Mouse (Mus musculus) myocyte (in vitro differentiated cells): ENCODE measurements at regions not wholly inside any gene's neighbourhood (a gene's known extent, or its start where the extent isn't known, plus 50 kb on each side); places are given as distances from the start of the nearest gene placed in this dataset.
"Not testable (repeated sequence)": the region's sequence is repeated elsewhere in the genome, so short reads cannot be mapped to it uniquely, and the experiment has no call there.

Experiments used
- H3K27me3 ChIP-seq: one replicate; pipeline ENCODE4 v1.6.1; 2011; ENCODE audit not compliant: control insufficient read depth, insufficient read depth, insufficient read length
- H3K36me3 ChIP-seq: one replicate; pipeline ENCODE4 v1.6.1; 2011; ENCODE audit not compliant: control insufficient read depth, insufficient read depth
- H3K4me2 ChIP-seq: one replicate; pipeline ENCODE4 v1.6.1; 2011; ENCODE audit warnings: low read depth, control low read depth
- H3K4me3 ChIP-seq: one replicate; pipeline ENCODE4 v1.5.1; 2011; ENCODE audit warnings: mild to moderate bottlenecking, control low read depth, moderate library complexity
- H3K79me2 ChIP-seq: one replicate; pipeline ENCODE4 v1.6.1; 2011; ENCODE audit not compliant: control insufficient read depth, insufficient read depth
- H3ac ChIP-seq: one replicate; pipeline ENCODE4 v1.6.1; 2011; ENCODE audit not compliant: control insufficient read depth, insufficient read length
- CEBPB ChIP-seq: IDR thresholded peaks from 2 replicates; pipeline ENCODE4 v1.6.1; 2011; ENCODE audit warnings: mild to moderate bottlenecking, moderate library complexity; ENCODE audit not compliant: poor library complexity, insufficient read depth, severe bottlenecking
- MYOG ChIP-seq, 3 experiments: IDR thresholded peaks; one replicate each; pipeline ENCODE4 v1.6.1; 2011; ENCODE audit warnings: control low read depth in 2 of 3, low read depth in 2 of 3, mild to moderate bottlenecking in 2 of 3; ENCODE audit not compliant: insufficient read length in 2 of 3, control insufficient read depth in 1 of 3, insufficient read depth in 1 of 3
- POLR2A ChIP-seq: IDR thresholded peaks from one replicate; pipeline ENCODE4 v1.6.1; 2011; ENCODE audit warnings: low read depth, mild to moderate bottlenecking, control low read depth, moderate library complexity; ENCODE audit not compliant: insufficient read length
- POLR2AphosphoS2 ChIP-seq: IDR thresholded peaks from one replicate; pipeline ENCODE4 v1.6.1; 2011; ENCODE audit warnings: low read depth, control low read depth; ENCODE audit not compliant: insufficient read length

- Histone ChIP-seq H3K4me2 (no peak overlapping the region), H3ac (no peak overlapping the region), H3K4me3 (no peak overlapping the region), H3K27me3 (no peaks in the 10 kb centered on the region), H3K36me3 (no peaks in the 10 kb centered on the region), H3K79me2 (no peaks in the 10 kb centered on the region)
- TF ChIP-seq POLR2A, result no peak
- TF ChIP-seq CEBPB, result no peak
- no peak for TF ChIP-seq POLR2AphosphoS2
- no peak for TF ChIP-seq MYOG (IDR thresholded peaks at IDR 0.05; ENCODE audit: control insufficient read depth in 1 of 3, insufficient read depth in 1 of 3, insufficient read length in 2 of 3, low read depth in 2 of 3)
Measured at GRCm38 (mm10) chr10:57324226-57324625, 162.0 kb upstream of the Hsf2 start.

GRCm38 (mm10) chr10:57362781-57363180 lies 123.4 kb upstream of the Hsf2 start:
- H3K4me2 ChIP-seq, H3ac ChIP-seq, H3K4me3 ChIP-seq, H3K27me3 ChIP-seq, H3K36me3 ChIP-seq, H3K79me2 ChIP-seq: not testable (repeated sequence)
